Mouse (Mus musculus): ENCODE measurements around the gene Olfr1393. TPM values are rescaled to one million over a fixed set of nuclear protein-coding genes. Genes with fewer than 3 reads are reported as not detected.

Olfr1393 gene
- total RNA-seq, 2 experiments from 2014 or later: not detected

DNA sequence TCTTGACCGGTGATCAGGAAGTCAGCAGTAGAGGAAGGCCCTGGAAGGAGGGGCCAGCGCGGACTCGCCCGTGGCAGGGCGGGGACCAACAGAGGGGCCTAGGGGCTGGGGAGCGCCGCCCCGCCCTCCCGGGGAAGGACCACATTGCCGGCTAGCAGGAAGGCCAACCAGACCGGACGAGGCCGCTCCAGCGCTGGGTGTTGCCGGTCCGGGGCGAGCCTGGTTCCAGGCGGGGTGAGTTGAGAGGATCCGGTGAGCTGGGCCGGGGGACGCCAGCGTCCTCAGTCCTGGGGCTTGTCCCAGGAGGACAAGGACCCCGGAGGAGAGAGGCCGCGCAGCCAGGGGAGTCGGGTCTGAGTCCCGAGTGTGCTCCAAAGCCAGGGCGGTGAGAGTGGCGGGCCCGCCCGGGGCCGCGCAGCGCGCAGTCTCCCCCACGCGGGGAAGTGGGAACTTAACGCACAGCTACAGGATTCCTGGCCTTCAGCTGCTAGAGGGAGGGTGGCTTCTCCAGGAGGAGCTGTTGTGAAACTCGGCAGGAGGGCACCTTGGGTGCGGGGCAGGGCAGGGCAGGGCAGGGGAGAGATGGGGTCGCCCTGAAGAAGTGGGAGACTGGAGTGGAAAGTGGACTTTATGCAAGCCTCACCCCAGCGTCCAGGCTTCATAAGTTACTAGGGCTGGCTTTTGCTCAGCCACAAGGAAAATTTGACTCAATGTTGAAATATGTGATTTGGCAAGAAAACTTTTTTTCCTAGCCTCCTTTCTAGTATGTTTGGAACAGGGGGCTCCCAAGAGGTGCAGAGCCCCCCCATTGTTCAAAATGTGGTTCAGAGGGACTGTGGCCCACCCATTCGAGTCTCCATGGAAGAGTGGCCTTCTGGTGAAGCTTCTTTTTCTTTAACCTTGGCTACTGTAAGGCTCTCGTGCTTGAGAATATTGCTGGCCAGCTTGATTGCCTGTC, 27.4 kb upstream of the Olfr1393 start:
- ATAC-seq (replicated peaks; ENCODE audit: low FRiP score, poor library complexity, severe bottlenecking): peak; percentile 84

DNA sequence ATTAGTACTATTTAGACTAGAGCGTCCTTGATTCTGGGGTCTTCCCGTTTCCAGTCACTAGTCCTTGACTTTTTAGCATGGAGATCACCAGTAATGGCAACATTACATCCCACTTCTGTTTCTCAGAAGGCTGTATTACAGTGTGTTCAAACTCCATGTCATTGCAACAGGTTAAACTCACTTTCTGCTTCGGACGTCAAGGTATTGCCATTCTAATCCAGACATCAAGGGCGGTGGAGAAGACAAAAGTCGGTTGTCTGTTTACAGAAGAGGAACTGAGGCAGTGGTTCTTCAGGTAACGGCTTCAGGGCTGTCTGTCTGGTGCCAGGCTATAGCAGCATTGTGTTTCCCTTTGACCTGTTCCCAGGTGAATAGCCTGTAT, 26.7 kb upstream of the Olfr1393 start:
- no peak for ATAC-seq (replicated peaks; ENCODE audit: low FRiP score, poor library complexity, severe bottlenecking)

DNA sequence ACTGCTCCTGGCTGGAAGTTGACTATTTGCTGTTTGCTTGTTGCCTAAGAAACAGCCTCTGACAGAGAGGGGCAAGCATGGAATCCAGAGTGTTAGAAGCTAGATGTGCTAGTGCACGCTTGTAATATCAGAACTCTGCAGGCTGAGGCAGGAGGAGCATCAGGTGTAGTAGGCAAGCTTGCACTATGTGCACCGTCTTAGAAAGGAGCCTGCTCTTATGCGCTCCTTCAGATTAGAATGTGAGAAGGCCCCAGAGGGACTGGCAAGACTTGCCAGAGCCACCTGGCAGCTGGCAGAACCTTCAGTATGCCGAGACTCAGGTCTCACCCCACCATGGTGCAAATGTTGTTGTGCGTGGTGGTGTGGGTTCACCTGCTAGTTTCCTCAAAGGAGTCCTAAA, 26.1 kb upstream of the Olfr1393 start:
- peak; percentile 32 for ATAC-seq (replicated peaks; ENCODE audit: low FRiP score, poor library complexity, severe bottlenecking)

DNA sequence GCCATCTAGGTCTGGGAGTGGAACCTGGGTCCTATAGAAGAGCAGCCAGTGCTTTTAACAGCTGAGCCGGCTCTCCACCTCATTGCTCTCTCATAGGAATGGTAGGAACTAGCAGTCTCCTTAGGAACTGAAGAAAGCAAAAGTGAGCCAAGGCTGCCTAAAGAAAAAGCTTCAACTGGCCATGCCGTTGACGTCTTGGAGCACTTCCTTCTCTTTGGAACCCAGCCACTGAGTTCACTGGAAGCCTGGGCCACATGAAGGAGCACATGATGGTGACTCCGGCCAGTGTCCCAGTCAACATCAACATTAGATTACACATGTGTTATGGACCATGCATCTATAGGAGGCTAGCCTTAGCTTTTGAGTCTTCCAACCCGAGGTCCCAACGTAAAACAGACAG, 25.1 kb upstream of the Olfr1393 start:
- ATAC-seq (replicated peaks; ENCODE audit: low FRiP score, poor library complexity, severe bottlenecking): no peak

DNA sequence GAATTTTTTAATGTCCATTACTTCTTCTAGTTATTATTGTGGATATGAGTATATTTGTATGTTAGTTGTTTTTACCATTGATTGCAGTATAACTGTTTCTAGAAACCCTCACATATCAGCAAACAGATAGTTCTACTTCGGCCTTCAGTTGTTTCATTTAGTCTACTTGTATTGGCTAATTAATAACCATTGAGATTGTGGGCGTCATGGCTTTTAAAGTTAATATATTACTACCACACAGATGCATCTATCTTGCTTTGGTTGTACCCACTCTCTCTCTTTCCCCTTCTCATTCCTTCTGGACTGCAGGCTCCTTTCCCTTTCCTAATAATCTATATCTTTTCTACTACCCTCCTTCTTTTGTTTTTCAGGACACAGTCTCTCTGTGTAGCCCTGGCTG, 18.8 kb upstream of the Olfr1393 start:
- ATAC-seq (replicated peaks; ENCODE audit: low FRiP score, poor library complexity, severe bottlenecking): no peak

DNA sequence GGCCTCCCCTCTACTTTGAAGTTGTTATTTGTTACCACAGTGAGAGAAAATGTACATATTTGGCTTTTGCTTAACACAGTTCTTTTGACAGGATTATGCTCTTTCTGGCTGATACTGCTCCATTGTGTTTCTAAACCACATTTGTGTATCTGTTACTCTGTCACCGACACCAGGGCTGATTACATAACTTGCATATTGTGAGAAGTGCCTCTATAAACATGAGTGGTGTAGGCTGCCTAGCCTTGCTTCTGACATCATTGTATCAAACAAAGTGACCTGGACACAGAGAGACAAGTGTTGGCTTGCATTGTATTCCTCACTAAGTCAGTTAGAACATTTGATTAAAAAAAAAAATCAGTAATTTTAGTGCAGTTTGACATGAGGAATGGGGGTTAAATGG, 18.3 kb upstream of the Olfr1393 start:
- no peak for ATAC-seq (replicated peaks; ENCODE audit: low FRiP score, poor library complexity, severe bottlenecking)

DNA sequence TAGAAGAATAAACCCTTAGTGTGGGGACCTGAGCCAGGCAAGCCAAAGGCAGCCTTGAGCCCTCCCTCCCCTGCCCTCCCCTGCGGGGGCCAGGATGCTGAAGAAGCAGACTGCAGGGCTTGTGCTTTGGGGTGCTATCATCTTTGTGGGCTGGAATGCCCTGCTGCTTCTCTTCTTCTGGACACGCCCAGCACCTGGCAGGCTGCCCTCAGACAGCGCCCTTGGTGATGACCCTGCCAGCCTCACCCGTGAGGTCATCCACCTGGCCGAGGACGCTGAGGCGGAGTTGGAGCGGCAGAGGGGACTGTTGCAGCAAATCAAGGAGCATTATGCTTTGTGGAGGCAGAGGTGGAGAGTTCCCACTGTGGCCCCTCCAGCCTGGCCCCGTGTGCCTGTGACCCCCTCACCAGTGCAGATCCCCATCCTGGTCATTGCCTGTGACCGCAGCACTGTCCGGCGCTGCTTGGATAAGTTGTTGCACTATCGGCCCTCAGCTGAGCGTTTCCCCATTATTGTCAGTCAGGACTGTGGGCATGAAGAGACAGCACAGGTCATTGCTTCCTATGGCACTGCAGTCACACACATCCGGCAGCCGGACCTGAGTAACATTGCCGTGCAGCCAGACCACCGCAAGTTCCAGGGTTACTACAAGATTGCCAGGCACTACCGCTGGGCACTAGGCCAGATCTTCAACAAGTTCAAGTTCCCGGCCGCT, 17.3 kb upstream of the Olfr1393 start:
- ATAC-seq (replicated peaks; ENCODE audit: low FRiP score, poor library complexity, severe bottlenecking): no peak

DNA sequence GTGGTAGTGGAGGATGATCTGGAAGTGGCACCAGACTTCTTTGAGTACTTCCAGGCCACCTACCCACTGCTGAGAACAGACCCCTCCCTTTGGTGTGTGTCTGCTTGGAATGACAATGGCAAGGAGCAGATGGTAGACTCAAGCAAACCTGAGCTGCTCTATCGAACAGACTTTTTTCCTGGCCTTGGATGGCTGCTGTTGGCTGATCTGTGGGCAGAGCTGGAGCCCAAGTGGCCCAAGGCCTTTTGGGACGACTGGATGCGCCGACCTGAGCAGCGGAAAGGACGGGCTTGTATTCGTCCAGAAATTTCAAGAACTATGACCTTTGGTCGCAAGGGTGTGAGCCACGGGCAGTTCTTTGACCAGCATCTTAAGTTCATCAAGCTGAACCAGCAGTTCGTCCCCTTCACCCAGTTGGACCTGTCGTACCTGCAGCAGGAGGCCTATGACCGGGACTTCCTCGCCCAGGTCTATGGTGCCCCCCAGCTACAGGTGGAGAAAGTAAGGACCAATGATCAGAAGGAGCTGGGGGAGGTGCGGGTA, 16.7 kb upstream of the Olfr1393 start:
- ATAC-seq (replicated peaks; ENCODE audit: low FRiP score, poor library complexity, severe bottlenecking): no peak

DNA sequence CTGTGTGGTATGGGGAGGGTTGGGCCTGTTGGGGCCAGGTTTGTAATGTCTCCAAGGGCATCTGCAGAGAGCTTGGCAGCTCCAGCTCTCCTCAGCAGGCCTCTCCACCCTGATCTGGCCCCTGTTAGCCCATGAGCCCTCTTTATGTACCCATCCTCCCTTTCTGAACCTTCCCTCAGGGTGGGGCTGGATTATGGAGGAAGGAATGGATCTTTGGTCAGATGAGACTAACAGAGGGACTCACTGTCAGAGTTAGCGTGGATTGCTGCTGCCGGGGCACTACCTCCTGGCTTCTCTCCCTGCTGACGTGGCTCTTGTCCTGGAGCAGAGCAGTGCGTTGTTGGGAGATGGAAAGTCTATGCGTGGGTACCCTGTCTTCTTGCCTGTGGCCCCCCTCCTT, 15.8 kb upstream of the Olfr1393 start:
- ATAC-seq (replicated peaks; ENCODE audit: low FRiP score, poor library complexity, severe bottlenecking): no peak

DNA sequence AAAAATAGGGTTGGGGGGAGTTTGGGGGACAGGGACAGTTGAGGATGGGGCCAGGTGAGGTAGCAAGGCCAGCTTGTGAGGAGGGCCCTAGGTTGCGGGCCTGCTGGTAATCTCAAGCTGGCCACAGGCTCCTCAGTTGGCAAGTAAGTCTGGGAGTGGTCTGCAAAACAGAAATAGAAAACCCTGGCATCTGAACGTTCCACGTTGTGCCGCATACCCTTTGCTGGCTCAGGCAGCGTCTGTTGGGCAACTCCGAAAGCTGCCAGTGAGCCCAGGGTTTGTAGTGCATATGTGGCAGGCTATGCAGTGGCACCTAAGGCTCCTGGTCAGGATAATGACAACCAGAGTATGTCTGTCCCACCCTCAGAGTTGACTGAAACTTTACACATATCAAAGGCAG, 15.0 kb upstream of the Olfr1393 start:
- no peak for ATAC-seq (replicated peaks; ENCODE audit: low FRiP score, poor library complexity, severe bottlenecking)

DNA sequence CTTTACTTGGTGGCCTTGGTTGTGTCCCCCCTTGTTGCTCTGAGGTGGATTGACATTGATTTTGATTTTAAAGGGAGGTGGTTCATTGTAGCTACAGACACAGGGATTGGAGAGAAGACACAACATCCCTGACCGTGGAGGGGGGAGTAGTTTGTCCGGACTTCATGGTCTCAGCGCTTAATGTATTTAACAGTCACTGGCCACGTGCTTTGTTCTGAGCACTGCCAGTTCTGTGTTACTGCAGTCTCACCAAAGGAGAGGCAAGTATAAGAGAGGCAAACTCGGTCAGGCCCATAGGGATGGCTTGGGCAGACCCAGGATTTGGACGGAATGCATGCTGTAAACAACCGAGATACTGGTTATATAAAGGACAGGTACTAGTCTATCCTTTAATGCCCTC, 14.0 kb upstream of the Olfr1393 start:
- ATAC-seq (replicated peaks; ENCODE audit: low FRiP score, poor library complexity, severe bottlenecking): no peak

DNA sequence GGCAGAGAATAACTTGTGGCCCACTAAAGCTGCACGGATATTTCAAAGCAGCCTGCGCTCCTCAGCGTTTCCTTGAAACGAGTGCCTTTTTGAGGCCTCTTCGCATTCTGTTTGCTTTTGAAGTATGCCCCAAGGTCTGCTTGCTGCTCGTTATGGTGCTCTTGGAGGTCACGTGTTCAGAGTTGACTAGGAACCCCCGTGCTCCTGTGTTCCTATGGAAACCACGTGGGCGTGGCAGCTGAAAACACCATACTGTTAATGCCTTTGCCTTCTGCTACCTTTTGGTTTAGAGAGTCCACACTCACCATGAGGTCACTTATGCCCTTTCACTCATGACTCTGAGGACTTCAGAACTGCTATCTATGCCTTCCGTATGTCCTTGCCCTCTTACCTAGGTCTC, 13.5 kb upstream of the Olfr1393 start:
- ATAC-seq (replicated peaks; ENCODE audit: low FRiP score, poor library complexity, severe bottlenecking): no peak

DNA sequence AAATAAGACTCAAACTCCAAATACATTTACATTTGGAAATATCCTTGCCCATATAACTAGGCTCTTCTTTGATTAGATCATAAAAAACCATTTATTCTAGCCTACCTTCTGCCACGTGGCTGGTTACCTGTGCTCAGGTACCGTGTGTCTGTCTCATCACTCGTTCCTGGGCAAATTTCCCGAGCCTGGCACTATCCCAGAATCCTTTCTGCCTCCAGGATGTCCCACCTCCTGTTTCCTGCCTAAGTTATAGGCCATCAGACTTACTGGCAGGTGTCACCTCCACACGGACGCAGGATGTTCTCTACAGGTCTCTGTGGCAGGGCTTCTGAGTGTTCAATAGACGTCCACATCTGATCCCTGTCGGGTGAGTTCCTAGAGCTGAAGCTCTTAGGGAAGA, 13.0 kb upstream of the Olfr1393 start:
- no peak for ATAC-seq (replicated peaks; ENCODE audit: low FRiP score, poor library complexity, severe bottlenecking)

DNA sequence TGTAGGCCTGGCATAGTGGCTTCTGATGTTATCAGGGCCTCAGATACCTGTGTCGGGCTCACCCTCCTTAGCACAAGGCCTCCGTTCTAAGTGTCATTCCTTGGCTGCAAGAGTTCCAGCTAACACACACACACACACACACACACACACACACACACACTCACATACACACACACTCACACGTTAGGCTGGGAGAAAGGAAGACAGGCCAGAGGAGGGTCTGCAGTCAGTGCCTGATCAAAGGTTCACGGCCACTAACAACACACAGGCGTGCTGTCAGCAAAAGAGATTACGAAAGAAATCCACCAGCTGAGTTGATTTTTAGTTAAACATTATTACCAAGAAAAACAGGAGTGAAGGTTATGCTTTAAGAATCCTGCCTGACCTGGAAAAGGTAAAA, 11.4 kb upstream of the Olfr1393 start:
- no peak for ATAC-seq (replicated peaks; ENCODE audit: low FRiP score, poor library complexity, severe bottlenecking)

DNA sequence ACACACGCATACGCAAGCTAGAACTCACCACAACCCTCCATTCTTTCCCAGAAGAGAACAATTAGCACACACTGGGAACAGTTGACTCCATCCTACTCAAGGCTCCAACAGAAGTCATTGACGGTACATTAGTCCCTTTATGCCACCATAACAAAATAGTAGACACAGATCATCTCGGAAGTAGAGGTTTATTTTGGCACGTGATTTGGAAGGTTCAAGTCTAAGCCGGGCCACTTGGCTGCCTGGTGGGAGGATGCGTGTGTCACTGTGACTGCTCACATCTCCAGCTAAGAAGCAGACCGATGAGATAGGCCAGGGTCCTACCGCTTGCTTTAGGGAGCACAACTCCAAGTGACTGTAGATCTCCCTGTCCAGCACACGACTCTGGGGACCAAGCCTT, 10.8 kb upstream of the Olfr1393 start:
- no peak for ATAC-seq (replicated peaks; ENCODE audit: low FRiP score, poor library complexity, severe bottlenecking)

DNA sequence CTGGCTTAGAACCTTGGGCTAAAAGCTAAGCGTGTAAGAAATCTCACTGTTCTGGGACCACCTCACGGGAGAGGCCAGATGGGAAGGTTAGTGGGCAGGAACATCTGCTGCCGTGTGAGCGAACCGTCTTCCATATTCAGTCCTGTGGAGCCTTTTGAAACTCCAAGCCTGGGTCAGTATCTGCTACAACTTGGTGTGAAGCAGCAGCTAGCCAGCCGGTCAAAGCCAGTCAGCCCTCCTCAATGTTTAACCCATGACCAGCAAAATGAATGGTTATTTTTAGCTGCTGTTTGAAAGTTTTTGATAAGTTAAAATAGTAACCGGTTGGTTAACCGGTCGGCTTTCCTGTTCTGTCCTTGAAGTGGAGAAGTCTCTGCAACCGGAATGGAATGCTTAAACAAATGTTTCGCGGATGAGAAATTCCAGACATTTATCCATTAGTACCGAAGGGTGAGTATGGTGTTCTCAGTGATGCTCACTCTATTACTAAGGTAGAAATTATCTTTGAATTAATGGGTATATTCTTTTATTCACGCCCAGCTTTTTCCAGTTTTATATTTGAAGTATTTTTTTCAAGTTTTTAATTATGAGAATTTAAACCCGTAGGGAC, 10.0 kb upstream of the Olfr1393 start:
- no peak for ATAC-seq (replicated peaks; ENCODE audit: low FRiP score, poor library complexity, severe bottlenecking)

DNA sequence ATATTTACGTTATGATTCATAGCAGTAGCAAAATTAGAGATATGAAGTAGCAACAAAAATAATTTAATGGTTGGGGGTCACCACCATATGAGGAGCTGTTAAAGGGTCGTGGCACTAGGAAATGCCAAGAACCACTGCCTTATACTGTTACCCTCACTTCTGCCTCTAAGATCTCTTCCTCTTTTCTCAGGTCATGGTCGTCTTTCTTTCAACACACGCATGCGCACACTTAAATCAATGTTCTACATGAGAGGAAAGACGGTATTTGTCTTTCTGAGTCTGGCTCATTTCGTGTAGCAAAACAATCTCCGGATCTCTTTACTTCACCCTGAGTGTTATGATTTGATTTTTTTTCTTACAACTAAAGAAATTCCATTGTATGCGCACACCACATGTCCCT, 8.3 kb upstream of the Olfr1393 start:
- no peak for ATAC-seq (replicated peaks; ENCODE audit: low FRiP score, poor library complexity, severe bottlenecking)

DNA sequence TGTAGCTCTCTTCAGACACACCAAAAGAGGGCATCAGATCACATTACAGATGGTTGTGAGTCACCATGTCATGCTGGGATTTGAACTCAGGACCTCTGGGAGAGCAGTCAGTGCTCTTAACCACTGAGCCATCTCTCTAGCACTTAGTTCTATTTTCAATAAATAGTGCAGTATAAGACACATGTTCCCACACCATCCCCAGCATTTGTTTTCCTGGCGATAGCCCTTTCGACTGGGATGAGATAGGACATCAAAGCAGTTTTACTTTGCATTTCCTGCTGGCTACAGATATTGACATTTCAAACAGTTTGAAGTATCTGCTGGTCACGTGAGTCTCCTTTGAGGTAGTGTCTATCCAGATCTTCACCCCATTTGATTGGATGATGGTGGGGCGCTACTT, 7.7 kb upstream of the Olfr1393 start:
- ATAC-seq (replicated peaks; ENCODE audit: low FRiP score, poor library complexity, severe bottlenecking): no peak

DNA sequence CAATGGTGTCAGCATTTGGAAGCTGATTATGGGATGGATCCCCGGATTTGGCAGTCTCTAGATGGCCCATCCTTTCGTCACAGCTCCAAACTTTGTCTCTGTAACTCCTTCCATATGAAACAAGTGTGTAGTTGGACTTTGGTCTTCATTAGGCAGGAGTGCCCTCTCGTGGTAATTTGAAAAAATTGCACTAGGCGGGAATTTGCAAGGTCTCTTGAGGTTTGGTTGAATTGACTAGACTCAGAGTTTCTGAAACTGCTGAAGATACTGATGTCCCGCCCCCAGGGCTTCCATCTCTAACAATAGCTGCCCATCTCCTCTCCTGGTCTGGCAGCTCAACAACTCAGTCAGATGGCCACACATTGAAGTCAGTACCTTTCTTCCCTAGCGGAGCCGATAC, 6.8 kb upstream of the Olfr1393 start:
- ATAC-seq (replicated peaks; ENCODE audit: low FRiP score, poor library complexity, severe bottlenecking): peak; percentile 67

DNA sequence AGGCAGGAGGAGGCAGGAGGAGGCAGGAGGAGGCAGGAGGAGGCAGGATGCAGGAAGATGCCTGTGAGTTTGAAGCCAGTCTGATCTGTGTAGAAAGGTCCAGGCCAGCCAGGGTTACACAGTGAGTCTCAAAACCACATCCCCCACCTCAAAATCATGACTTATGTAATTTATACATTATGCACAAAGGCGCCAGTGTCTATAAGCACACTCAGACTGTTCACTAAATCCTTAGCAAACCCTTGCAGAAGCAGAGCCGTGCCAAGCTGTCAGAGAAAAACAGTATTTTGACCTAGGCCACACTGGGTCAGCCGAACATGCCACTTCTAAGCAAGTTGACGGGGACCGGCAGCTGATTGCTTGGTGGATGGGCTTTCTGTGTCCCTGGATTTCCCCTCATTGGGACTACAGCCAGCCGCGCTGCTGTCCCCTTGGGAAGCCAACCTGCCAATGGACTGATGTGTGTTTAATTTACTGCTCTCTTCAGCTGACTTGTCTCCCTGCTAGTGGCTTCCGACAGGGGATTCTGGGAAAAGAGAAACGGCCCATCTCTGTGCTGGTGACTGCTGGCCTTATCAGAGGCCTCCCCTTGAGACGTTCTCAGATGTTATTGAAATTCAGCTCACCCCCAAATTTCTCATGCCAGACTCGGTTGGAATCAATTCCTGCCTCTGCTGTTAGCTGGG, 4.1 kb upstream of the Olfr1393 start:
- ATAC-seq (replicated peaks; ENCODE audit: low FRiP score, poor library complexity, severe bottlenecking): no peak

Measured in erythroid progenitor cell, adult 5-6 weeks (primary cell).